Mouse (Mus musculus) heart, adult 8-10 months (tissue): ENCODE measurements around the gene Skp2. TPM values are rescaled to one million over a fixed set of nuclear protein-coding genes. Genes with fewer than 3 reads are reported as not detected.

Experiments used
- DNase-seq: peaks from one replicate; pipeline ENCODE4 v3.0.0; 2022; ENCODE audit warnings: low spot score
- total RNA-seq, 4 experiments: library from RNA; stranded (reverse); gene quantifications; 2 replicates each; pipeline ENCODE4 v1.2.4; 2022

Skp2 gene
- total RNA-seq, 4 experiments from 2014 or later: 0.28 to 0.55 (median 0.40) TPM

DNA sequence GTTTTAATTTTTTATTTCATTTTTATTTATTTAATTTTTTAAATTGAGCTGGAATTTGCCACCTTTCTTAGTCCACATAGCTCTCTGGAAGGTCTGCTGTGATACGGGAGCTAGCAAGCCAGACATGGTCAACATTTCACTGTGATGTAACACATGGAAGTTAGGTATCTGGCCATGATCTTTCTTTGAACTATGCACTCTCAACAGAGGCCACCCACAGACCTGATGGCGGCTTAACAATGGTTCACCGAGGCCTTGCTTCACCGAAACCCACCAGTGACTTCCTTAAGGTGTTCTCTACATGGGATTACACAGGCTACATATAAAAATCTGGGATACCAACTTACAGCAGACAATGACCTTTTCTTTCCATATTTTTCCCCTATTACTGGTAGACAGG is 41.1 kb downstream of the Skp2 start:
- no peak for DNase-seq

DNA sequence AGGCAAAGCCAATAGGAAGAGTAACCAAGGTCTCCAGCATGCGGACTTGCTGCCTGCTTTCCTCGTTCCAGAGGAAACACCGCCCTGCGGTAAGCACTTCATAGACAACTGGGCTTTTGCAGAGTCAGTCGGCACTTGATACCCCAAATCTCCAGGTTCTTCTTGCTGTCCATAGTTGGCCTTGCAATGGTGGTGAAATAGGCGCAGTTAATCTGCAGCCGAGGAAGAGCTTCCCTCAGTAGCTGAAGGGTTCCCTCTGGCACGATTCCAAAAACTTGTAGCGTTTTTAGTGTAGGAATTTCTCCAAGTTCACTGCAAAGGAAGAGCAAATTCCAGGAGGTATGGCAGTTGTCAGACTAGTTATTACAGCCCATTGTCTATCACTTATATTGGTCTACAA is 41.7 kb downstream of the Skp2 start:
- no peak for DNase-seq

DNA sequence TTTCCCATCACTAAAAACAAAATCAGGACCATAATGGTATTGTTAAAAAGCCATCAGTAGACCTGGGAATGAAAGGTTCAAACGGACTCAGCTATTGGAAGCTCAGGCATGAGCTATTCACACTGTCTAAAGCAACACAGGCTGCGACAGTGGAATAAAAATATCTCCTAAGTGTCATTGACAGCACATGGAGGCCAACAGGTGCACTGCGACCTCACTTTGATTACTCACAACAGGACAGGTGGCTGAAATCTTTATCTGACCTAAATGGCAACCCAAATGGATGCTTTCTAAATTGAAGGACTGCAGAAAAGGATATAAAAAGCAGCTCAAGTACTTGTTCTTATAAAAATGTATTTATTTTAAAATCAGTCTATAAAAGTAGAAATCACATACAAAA is 43.6 kb downstream of the Skp2 start:
- DNase-seq: no peak

DNA sequence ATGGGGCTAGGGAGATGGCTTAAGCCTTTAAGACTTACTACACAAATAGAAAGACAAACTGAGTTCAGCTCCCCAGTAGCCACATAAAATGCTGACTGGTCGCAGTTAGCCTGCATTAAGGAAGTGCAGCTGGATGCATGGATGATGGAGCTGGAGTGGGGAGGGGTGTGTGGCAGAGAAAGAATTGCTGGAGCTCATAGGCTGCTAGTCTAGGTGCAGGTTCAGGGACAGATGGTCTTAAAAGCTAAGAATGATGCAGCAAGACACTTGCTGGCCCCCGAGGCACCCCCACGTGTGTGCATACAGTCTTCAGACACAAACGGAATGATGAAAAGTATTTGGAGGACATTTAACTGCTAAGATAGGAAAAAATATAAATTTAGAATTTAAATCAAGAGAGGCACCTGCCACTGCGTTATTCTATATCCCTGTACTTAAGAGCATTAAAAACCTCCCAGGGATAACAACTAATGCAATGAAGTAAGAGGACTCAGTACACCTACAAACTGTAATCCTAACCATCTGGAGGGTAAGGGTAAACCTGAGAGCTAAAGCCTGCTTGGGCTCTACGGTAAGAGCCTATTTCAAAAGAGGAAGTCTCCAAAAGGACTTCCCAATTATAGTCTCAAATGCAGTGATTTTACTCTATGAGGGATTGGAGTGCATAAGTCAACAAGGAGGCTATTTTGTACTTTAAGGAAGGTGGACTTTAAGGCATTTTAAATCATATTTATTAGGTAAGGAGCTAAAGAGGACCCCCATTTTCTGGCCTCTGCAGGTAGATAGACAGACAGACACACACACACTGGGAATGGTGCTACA is 44.5 kb downstream of the Skp2 start:
- no peak for DNase-seq

DNA sequence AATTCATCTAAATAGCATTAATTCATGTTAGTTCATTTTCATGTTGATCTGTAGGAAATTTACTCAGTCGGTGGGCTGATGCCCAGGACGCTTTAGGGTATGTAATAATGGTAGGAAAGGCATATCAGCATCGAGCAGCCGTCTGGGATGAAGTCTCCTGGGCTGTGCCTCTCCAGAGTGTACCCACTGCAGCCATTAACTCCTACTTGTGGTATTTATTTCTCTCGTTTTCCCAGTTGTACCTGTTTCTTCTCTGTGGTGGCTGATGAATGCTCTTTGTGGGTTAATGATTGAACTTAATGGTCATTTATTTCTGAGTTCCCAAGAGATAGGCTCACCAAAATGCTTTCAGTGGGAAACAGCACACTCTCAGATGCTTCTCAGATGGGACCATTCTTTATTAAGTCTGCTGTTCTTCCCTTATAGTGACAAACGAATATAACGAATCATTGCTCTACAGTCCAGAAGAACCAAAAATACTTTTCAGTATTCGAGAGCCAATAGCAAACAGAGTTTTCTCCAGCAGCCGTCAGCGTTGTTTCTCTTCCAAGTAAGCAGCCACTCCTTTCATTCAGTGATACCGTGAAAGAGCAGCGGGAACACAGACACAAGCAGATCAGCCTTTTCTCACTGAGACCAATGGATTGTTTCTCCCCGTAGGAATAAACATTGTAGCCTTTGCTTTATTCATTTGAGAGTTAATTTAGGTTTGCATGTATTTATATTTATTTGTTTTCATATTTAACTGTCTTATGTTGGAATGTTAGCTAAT is 48.7 kb downstream of the Skp2 start:
- no peak for DNase-seq

DNA sequence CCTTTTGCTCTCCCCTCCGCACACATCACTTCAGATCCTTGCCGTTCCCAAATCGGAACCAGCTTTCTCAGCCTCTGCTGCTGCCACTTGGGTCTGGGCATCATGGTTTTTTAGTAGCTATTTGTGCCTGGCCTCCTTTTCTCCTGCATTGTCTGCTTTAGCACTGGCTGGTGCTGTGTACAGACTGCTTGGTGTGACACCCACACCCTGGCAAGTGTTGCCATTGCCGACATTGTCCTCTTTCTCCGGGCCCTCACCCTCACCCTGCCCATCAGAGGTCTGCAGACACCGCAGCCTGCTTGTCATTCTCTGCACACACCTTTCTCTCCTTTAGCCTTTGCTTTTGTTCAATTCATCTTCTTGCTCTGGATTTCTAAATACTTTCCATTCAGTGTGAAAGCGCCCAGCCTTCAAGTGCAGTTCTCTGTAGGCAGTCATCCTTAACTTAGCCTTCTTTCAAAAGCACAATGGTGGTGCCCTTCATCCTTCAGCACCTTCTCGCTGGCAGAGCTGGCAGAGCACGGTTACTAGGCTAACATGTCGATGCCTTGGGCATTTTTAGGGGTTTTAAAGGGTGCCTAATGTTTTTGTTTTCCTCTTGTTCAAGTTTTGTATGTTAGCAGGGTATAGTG is 54.7 kb downstream of the Skp2 start:
- no peak for DNase-seq

DNA sequence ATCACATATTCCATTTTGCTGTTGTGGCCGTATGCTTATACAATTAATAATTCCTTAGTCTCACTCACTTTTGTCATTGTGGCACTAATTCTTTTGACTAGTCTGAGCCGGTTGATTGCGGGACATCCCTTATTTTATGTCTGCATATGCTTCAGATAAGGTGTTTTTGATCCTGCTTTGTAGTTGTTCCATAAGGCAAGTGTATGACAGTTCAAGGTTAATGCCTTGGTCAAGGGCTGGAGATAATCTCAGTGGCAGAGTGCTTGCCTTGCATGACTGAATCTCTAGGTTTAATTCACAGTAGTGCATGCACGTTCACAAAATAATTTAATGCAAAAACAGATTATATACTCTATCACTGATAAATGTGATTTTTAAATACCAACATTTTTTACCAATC is 58.4 kb downstream of the Skp2 start:
- DNase-seq: no peak

DNA sequence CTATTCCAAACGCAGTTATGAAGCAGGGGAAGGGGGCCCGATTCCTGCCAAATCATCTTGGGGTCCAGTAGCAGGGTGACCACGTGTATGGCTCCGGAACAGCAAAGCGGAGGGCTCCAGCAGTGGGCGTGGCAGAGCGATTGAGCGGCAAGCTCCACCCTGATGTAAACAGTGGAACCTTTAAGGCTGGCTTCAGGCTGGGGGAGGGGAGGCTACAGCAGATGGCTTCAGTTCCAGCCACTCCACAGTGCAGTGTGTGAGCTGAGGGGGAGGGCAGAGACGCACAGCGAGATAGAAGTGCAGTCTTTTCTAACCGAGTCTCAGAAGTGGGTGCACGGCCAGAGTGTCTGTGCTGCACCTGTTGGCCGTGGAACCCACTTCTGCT is 60.9 kb downstream of the Skp2 start:
- no peak for DNase-seq

DNA sequence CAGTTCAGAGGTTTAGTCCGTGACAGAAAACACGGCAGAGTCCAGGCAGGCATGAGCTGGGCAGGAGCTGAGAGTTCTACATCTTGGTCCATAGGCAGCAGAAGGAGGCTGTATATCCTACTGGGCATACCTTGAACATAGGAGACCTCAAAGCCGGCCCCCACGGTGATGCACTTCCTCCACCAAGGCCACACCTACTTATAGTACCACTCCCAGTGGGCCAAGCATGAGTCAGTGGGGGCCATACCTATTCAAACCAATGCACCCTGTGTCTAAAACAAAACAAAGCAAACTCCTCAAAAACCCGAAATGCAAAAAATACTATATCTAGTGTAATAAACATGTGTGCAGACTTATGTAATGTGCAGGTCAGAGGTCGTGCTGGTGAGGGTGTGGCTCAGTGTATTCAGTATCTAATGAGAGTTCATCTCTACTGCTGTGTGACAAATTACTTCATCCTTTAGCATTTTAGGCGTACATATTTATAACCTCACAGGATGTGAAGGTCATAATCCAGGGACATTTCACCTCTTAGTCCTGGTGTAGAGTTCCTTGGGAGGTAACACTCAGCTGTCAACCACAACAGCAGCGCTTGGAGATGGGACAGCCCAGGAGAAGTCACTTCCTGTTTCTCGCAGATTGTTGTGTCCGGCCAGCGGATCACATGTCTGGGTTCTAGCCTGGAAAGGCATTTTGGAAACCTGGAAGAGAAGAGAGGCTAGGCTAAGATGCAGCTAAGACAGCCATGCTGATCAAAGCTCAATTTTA is 61.4 kb downstream of the Skp2 start:
- no peak for DNase-seq

DNA sequence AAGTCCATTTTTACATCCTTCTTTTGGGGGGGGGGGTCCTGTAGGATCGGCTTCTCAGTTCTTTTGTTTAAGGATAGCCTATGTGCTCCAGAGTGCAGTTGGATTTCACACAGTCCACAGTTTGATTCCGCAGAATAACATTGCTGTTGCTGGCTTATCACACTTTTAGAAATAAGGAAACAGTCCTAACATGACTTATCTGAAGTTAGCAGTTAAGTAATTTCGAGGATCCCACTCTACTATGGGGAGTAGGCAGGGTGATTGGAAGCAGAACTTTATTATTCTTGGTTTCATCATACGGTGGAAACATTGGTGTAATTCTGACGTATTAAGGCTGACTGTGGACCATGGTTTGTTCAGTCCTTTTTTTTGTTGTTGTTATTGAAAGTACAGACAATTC is 64.6 kb downstream of the Skp2 start:
- no peak for DNase-seq

DNA sequence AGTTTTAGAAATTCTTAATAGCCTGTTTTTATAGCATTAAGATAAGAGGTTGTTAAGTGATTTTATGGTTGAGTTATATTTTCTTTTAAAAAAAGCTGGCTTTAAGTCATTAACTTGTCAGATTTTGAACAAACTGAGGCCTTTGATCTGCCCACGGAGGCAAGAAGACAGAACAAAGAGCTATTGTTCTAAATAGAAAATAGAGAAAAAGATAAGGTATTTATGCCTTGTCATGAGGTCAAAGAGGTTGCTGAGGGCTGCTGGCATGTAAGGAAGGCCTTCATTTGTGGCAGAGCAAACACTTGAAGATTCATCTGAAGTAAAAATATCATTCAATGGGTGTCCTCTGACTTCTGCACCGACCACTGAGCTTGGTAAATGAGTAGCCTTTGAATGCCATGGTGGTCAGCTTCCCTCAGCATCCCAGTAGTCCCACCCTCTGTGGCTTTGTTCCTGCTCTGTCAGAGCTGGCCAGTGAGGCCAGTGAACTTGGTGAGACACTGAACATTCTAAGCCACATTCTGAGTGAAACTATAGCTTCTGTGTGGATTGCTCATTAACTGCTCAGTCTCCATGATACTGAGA is 66.0 kb downstream of the Skp2 start:
- DNase-seq: no peak

DNA sequence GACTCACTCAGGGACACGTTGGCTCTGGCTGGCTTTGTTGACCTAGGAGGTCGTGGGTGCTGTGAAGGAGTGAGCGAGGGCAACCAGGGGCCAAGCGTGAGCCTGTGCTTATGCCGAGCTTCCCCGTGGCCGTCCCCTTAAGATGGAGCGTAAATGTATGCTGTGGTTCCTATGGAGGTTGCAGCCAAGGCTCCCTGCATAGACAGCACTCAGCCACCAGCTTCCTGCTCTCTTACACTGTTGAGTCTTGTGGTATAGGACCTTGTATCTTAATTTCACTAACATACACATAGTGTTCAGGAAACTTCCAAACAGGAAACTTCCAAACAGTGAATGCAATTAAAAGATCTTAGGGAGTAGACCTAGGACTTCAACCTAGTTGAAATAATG is 66.5 kb downstream of the Skp2 start:
- no peak for DNase-seq

DNA sequence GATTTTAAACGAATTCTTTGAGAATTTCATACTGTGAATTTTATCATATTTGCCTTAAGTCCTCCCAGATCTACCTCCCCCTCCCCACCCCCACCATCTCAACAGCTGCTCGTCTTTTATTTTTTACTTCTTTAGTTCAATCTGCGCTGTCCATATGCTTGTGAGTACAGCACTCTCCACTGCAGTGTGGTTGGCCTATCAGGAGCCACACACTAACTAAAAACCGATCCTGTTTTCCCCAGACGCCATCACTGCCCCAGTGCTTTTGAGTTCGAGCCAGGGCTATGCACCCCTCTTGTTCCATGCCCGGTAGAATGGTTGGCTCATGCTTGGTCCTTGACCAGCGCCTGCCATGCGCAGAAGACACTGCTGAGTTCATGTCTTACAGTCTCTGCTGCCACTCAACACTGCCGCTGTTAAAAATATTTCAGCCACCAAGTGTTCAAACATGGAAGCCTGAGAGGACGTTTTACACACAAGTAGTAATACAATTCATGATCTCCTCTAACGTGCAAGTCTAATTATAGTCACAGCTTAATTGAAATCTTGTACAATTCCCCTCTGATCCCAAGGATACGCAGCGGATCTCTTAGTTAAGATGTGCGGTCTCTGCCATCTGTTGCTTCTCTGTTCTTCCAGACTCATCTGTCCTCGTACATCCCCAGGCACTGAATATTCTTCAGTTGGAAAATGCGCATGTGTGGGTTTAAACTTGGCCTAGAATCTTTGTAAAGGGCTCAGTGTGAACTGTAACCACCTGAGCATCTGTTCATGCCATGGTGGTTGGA is 67.1 kb downstream of the Skp2 start:
- no peak for DNase-seq

DNA sequence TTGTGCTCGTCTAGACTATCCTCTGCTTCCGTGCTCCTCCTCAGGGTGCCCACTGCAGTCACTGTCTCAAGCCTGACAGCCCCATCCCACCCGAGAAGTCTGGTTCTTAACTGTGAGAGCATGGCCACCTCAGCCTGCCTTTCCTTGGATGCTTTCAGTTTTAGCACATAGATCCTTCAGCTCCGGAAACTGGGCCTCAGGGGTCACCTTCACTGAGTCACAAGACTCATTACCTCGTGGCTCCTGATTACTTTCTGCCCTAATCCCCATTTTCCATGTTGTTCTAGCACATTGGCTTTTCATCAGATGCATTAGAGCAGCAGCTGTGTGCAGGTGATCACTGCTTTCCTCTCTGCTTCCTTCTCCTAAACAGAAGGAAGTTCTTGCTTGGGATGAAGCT is 67.8 kb downstream of the Skp2 start:
- DNase-seq: no peak

DNA sequence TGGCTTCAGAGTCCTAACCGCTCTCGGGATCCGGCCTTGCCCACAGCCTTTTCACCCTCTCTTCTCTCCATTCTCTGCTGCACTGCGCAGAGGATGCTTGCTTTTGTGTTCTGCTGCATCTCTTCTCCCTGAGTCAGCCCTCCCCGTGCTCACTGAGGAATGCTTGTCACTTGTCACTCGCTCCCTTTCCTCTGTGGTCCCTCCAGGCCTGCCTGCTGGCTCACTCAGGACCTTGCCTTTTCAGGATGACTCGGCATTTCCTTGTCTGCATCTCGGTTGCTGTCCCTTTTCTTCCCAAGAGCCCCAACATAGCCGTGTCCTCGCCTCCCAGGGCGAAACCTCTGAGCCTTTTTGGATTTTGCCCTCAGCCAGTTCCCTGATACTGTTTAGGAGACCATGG is 68.4 kb downstream of the Skp2 start:
- DNase-seq: no peak

DNA sequence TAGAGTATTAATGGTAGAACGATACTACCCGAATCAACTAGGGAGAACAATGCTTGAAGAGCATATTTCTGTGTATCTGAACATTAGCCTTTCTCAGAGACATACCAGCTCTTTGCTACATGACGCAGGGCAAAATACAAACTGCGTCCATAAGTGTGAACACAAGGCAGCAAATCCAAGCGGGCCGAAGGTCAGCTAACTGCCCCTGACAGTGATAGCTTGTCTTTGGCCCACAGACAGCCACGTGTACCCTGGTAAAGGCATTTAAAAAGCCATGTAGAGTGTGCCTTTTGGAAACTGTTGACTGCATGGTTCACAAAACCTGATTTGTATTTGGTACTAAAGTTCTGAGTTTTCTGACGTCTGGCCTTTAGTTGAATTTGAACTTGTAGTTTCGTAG is 72.5 kb downstream of the Skp2 start:
- no peak for DNase-seq

DNA sequence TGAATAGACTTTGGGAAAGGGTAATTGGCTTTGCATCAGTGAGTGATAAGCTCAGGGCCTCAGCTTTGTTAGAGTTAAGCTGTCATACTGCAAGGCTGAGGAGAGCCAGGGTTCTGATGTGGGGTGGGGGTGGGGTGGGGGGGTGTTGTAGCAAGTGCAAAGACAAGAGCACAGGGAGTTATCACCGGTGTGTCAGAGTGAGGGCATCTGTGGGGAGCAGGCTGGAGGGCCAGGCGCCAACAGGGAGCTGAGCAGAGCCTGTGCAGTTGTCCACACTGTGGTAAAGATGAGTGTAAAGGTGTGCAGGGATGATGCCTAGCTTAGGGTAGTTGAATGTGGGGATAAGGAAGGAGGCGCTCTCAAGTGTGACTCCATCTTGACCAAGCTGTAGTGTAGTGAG is 73.9 kb downstream of the Skp2 start:
- DNase-seq: no peak

DNA sequence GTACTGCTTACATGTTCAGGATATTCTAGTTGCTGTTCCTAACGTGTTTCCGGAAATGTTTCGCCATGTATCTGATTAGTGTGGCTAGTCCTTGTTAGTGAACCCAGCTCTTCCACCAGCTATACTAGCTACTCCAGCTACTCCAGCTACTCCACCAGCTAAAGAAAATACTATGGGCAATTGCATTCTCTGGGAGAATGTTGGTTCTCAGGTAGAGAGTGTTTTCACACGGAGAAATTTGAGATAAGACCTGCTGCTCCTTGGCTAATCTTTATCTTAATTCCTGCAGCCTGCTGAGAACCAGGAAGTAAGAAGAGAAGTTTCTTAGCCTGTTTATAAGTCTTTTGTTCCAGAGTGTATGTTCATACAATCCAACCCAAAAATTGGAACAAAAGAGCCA is 75.0 kb downstream of the Skp2 start:
- DNase-seq: no peak

DNA sequence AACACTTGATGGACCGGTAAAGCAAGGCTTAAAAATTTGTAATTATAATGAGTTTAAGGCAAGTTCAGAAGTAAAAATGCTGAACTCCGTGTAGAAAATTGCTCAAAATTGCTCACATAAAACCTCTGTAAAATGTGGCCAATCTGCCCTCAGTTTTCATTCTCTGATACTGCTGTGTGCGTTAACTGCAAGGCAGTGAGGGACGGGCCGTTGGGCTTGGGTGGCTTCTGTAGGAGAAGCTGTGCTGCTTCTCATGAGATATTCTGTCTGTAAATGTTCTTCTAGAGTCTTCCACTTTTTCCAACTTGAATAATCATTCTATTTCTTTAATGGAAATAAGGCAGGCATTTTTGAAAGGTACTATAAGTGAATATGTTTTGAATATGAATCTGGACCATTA is 75.6 kb downstream of the Skp2 start:
- no peak for DNase-seq

DNA sequence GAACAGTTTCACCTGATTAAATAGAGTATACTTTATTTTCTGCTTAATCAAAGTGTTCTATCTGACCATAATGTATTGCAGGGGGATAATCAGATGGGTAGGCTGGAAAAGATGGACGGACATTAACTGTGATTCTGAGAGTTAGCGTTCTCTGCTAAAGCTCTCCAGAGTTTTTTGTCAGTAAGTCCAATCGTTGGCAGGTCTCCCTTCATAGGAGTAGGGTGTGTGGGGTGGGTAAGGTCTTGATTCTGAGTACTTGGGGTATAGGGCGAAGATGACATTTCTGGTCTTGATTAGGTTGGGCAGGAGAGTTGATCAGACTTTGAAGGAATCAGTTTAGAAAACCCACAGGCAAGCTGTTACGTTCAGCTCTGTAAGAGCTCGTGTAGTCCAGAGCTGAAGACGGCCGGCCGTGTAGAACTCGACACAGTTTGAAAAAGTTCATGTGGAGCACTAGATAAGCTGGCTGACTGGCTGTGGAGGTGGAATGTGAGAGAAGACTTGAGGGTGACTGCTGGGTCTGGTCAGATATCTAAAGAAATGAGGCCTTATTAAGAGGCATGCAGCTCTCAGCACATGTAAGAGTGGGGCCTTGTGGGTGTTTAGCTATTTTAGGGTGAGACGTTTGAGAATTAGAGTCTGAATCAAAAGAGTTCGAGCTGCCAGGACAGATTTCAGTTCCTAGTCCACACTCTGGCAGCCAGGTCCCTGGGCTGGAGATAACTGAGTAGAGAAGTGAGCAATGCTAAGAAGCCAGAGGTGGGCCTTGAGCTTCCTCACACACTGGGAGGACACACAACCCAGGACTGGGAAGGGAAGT is 76.5 kb downstream of the Skp2 start:
- no peak for DNase-seq
